Mouse (Mus musculus) lung, postnatal 4 days (tissue): ENCODE results near the gene Copg1.
"Not testable (repeated sequence)": the region's sequence is repeated elsewhere in the genome, so short reads cannot be mapped to it uniquely, and the experiment has no call there.

Experiments
- DNase-seq, 2 experiments: peaks; one replicate each; pipeline ENCODE4 v3.0.0; 2021

Gene Copg1

DNA sequence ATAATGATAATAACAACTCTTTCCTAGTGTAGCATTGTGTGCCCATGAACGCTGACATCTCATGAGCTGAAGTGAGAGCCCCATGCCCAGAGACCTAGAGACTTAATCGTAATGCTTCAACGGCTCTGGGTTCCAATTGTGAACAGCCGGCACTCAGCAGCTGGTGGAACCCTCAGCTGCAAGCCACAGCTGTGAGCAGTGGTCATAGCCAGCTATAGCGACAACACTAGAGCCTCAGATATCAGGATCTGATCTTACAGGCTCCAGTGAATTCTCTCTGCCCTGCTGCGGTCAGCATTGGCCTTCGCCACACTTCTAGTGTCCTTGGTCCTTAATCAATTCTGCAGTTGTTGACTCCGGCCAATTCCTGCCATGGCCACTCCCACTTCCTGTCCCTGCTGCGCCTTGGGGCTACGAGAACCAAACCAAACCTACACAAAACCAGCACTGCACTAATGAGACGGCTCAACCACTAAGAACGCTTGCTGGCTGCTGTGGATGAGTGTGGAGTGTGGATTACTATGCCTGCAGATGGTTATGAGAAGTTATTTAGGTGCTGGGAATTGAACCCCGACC lies 11.5 kb upstream of the Copg1 start:
- peak; percentile 50 to 67 for DNase-seq

DNA sequence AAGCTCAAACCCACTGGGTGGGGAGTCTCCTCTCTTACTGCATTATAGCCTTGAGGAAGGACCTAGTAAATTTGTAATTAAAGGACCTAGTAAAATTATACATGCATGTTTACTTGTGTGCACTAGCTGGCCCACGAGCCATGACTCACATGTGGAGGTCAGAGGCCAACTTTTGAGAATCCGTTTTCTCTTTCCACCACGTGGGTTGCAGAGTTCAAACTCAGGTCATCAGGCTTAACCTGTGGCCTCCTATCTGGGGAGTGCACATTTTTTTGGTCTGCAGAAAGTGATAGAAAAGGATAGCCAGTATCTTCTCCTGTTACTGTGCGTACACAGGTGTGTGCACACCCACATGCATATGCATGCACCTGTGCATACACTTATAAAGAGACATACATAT lies 8.6 kb upstream of the Copg1 start:
- DNase-seq, result no peak

GRCm38 (mm10) chr6:87879628-87880027 lies 8.0 kb upstream of the Copg1 start:
- no peak for DNase-seq

GRCm38 (mm10) chr6:87882221-87882620 lies 5.4 kb upstream of the Copg1 start:
- DNase-seq, result no peak

DNA sequence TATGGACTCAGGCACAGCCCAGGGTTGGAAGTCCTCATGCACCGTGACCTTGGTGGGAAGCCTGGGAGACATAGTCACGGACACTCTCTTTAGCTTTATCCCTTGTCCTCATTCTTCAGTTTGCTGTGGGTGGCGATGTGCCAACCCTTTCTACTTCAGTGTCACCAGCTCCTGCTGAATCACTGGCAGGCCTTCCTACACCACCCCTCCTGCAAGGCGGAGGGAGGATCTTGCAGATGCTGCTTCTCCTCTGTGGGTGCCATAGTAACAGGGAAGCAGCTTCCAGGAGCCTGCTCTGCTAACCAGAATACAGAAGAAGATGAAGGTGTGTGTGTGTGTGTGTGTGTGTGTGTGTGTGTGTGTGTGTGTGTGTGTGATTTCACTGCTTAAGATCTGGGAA lies 4.8 kb upstream of the Copg1 start:
- peak; percentile 26 to 45 for DNase-seq

DNA sequence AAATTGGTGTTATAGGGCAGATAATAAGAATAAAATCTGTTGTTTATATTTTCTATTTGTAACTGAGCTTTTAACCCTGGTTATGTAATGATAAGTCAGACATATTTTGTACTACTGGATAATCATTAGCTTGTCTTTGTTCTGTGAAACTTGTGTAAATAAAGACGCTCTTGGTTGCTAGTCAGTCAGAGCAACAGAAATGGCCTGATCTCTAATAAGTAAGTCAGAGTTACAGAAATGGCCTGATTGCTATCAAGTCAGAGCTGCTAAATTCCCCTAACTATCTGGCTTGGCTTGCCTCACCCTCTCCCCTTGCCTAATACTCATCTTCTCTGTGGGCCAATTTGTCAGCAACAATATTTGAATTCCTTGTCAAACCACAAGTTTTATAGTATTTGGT lies 893 bp upstream of the Copg1 start:
- DNase-seq, result no peak

DNA sequence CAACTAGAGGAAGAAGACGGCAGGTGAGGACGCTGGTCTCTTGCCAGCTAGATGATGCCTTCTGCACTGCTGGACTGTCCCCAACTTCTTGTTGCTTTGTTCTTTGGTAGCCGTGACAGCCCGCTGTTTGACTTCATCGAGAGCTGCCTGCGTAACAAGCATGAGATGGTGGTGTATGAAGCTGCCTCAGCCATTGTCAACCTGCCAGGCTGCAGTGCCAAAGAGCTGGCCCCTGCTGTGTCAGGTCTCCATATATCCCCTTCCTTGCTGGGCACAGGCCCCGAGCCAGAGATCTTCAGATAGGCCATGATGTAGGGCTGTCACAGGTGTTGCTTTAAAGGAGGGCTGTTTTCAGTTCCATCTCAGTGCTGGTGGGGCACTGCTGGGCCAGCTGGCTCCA lies 6.3 kb downstream of the Copg1 start:
- no peak for DNase-seq

DNA sequence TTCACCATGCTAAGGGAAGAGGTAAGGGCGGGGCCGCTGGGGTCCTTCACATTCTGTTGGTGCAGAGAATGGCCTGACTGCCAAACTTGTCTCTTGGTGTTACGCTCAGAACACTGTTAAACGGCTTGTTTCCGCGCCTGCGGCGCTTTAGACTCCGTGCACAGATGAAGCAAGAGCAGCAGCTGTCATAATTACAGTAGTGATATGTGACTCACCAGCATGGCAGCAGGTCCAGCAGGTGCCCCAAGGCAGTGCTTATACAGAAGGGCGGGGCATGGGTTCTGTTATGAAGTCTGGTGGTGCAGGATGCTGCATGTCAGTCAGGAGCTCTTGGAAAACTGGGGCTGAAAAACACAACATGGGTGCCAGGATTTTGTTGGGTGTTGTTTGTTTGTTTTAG lies 10.4 kb downstream of the Copg1 start:
- no peak for DNase-seq

- DNase-seq, result no peak
These were observed 19.0 kb downstream of the Copg1 start for GRCm38 (mm10) chr6:87906632-87907031.

DNA sequence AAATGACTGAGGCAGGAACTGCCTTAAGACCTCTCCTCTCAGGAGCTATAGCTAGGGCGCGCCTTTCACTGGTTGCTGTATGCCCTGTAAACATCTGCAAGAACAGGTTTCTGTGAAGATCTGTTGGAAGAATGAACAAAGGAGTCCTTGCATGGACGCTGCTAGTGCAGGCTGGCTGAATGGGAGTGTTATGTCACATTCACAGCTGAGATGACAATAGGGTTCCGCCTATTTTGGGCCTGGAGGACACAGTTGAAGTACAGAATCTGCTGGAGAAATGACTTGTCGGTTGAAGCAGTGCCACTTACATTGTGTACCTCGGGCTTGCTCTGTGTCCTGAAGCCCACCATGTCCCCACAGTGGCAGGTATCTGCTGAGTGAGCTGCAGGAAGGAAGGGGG lies 21.6 kb downstream of the Copg1 start:
- DNase-seq, result no peak

GRCm38 (mm10) chr6:87911559-87911958 lies 23.9 kb downstream of the Copg1 start:
- DNase-seq, result no peak

DNA sequence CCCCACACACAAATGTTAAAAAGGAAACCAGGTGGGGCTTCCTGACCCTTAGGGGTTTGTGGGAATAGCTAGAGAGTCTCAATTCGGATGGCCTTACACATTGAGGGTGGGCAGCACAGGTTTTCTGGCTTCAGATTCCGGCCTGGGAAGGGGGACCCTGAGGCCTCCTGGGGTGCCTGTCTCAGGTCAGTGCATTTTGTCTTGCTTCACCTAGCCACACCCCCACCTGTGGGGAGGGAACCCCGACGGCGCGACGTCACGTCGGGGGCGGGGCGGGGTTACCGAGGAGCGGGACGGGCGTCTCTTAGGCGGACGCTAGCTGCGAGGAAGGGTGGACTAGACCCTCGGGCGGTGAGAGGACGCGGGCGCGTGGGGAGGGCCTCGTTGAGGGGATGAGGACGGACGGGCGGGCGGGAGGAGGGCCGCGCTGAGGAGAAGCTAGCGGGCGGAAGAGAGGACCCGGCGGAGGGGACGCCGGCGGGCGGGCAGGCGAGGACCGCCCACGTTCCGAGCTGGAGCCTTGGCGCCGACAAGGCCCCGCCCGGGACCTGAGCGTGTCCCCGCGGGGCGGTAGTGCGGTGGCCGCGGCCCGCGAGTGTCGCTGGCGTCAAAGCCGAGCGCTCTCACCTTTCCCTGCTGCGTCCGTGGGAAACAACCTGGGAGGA lies 26.2 kb downstream of the Copg1 start, which contains the start of gene Hmces:
Hmces (plus strand) TSS at position 275 of the 665 bp plus-strand sequence.
- DNase-seq, result peak; percentile 80 to 85

- peak; percentile 63 to 72 for DNase-seq
These were observed 26.9 kb downstream of the Copg1 start for GRCm38 (mm10) chr6:87914326-87915102.

DNA sequence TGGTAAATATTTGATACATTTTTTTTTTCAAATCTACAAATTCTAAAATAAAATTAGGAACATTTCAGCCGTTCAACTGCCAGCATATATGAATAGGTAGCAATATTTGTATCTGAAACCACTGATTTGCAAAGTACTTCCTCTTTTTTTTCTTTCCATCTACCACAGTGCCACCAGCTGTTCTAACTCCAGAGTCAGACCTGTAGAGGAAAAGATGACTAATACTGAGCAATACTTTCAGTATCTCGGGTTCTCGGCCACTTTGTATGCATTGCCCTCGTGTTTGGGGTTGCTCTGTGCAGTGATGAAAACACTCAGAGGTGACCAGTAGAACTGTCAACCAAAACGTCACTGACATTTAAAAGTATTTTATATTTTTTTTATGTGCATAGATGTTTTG lies 28.3 kb downstream of the Copg1 start:
- DNase-seq, result no peak

DNA sequence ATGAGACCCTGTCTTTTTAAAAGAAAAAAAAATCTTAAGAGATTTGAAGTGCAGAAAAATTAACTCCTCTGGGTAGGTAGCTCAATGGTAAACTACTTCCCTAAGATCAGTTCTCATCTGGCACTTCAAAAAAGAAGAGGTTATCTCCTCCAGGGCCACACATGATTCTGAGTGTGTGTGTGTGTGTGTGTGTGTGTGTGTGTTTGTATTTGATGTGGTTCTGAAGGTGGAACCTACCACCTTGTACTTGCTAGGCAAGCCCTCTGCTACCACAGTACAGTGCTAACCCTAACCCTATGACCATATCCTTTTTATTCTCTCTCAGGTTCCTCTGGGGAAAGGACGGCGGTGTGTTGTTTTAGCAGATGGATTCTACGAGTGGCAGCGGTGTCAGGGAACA lies 33.6 kb downstream of the Copg1 start:
- DNase-seq, result no peak

- DNase-seq, result no peak
These were observed 36.0 kb downstream of the Copg1 start for GRCm38 (mm10) chr6:87923624-87924023.

DNA sequence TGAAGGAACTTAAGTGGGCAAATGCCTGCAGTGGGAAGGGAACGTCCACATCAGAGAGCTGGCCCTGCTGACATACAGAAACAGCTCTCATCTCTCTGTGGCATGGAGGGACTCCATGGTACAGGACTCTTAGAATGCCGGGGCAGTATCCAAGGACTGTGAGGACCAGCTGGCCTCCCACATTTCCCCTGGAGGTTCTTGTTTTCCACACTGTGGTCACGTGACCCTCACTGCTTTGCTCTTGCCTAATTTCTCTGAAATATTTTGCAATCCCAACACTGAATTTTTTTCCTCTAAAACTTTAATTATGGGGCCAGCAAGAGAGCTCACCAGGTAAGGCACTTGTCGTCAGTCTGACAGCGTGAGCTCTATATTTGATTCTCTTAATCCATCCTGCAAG lies 47.4 kb downstream of the Copg1 start:
- no peak for DNase-seq

- DNase-seq, result peak; percentile 27 to 62
These were observed 49.7 kb downstream of the Copg1 start for GRCm38 (mm10) chr6:87937178-87937788.

- no peak for DNase-seq
These were observed 51.3 kb downstream of the Copg1 start for GRCm38 (mm10) chr6:87938941-87939340.

GRCm38 (mm10) chr6:87942179-87942578 lies 54.6 kb downstream of the Copg1 start:
- DNase-seq, result no peak

- DNase-seq, result not testable (repeated sequence)
These were observed 74.8 kb downstream of the Copg1 start for GRCm38 (mm10) chr6:87962457-87962856.
